Mouse (Mus musculus) limb, embryonic 14.5 days (tissue): Measurements from ENCODE around the gene Sdad1. TPM values are rescaled to one million over a fixed set of nuclear protein-coding genes. Genes with fewer than 3 reads are reported as not detected.

Experiments
- ATAC-seq: fragments of 200-750 bp; cut with Nextera tagmentation; 2 replicates; pipeline ENCODE4 v1.8.0; 2017; ENCODE audit warnings: low read depth, moderate number of reproducible peaks, moderate TSS enrichment; ENCODE audit not compliant: low FRiP score
- DNase-seq: peaks from one replicate; pipeline ENCODE4 v3.0.0-alpha.2; 2015; ENCODE audit warnings: low spot score
- H3K27ac ChIP-seq: fragments of 300-500 bp; sonication (generic); replicated peaks from 2 replicates; pipeline ENCODE4 v1.5.1; 2014; ENCODE audit warnings: low read depth, mild to moderate bottlenecking, low read length, moderate library complexity, mixed read lengths
- H3K27me3 ChIP-seq: fragments of 300-500 bp; sonication (generic); 2 replicates; pipeline ENCODE4 v1.6.1; 2014; ENCODE audit warnings: low read length, mixed read lengths; ENCODE audit not compliant: control insufficient read depth, insufficient read depth
- H3K36me3 ChIP-seq: fragments of 300-500 bp; sonication (generic); 2 replicates; pipeline ENCODE4 v1.6.1; 2014; ENCODE audit warnings: mild to moderate bottlenecking, low read length, moderate library complexity, mixed read lengths; ENCODE audit not compliant: control insufficient read depth, insufficient read depth
- H3K4me1 ChIP-seq: fragments of 300-500 bp; sonication (generic); 2 replicates; pipeline ENCODE4 v1.6.1; 2014; ENCODE audit warnings: antibody characterized with exemption, low read length, mixed read lengths; ENCODE audit not compliant: control insufficient read depth, insufficient read depth
- H3K4me2 ChIP-seq: fragments of 300-500 bp; sonication (generic); replicated peaks from 2 replicates; pipeline ENCODE4 v1.6.1; 2014; ENCODE audit warnings: low read depth, mild to moderate bottlenecking, low read length, moderate library complexity; ENCODE audit not compliant: severe bottlenecking
- H3K4me3 ChIP-seq: fragments of 300-500 bp; sonication (generic); replicated peaks from 2 replicates; pipeline ENCODE4 v1.5.1; 2014; ENCODE audit warnings: low read length
- H3K9ac ChIP-seq: fragments of 300-500 bp; sonication (generic); 2 replicates; pipeline ENCODE4 v1.6.1; 2014; ENCODE audit warnings: mild to moderate bottlenecking, low read depth, low read length, moderate library complexity; ENCODE audit not compliant: severe bottlenecking
- H3K9me3 ChIP-seq: fragments of 300-500 bp; sonication (generic); 2 replicates; pipeline ENCODE4 v1.6.1; 2016; ENCODE audit warnings: low read length; ENCODE audit not compliant: control insufficient read depth
- POLR2A ChIP-seq: fragments of 200-500 bp; IDR thresholded peaks from 2 replicates; pipeline ENCODE4 v1.8.0; 2012; ENCODE audit warnings: inconsistent platforms, mild to moderate bottlenecking, moderate library complexity, borderline replicate concordance; ENCODE audit not compliant: insufficient read depth, insufficient read length; ENCODE audit errors: extremely low read depth
- WGBS: fragments of 180-500 bp; shearing (Covaris S2); extraction: QIAGEN DNeasy Blood & Tissue Kit; methylation state at CpG from one replicate; pipeline ENCODE4 v1.1.7; 2014; 5-methylcytosine and 5-hydroxymethylcytosine counted together
- polyA plus RNA-seq, 2 experiments: library from polyadenylated mRNA; depleted of rRNA in 1 of 2; stranded (reverse) in 1 of 2; unstranded in 1 of 2; fragments of >200 nt; fragmentation: Nextera tagmentation in 1 of 2; extraction: Ambion mirVana in 1 of 2; gene quantifications; 2 replicates each; pipeline versions ENCODE4 v1.2.1 to v1.2.3; 2012 to 2014

Sdad1 gene
- polyA plus RNA-seq, 2 experiments, result 27.6 to 40.3 TPM

- 87% methylated on average over 6 of the region's 6 CpGs for WGBS
Observed at GRCm38 (mm10) chr5:92287840-92288239, 22.4 kb downstream of the Sdad1 start.

DNA sequence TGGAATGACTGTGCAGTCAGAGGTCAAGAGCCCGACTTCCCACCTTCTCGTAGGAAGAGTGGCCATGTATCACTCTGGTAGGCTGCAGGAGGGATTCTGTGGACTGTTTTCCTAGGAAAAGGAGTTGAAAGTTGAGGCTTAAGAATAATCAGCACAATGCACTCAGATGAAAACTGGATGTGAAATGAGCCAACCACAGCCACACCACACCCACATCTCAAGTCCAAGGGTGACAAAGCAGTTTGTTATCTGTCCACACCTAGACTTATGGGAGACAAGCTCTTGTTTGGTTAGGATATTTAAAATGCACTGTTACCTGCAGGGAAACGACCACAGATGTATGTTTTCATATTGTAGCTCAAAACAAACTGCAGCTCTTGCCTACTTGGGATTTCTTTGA, 27.2 kb downstream of the Sdad1 start:
- Histone ChIP-seq H3K4me1 (peaks cover 7% of the 10 kb centered on the region; the same call in 1 of the 2 replicates), H3K36me3 (peaks cover 31% of the 10 kb centered on the region), H3K27me3 (no peaks in the 10 kb centered on the region), H3K4me3 (no peak overlapping the region), H3K9ac (no peak overlapping the region), H3K27ac (no peak overlapping the region), H3K4me2 (no peak overlapping the region), H3K9me3 (no peaks in the 10 kb centered on the region)
- ATAC-seq (no peak), DNase-seq (no peak)
- 78% methylated on average over 3 of the region's 3 CpGs for WGBS
- TF ChIP-seq POLR2A, result no peak

More at GRCm38 (mm10) chr5:92287840-92288239, 22.4 kb downstream of the Sdad1 start:
- H3K27ac ChIP-seq, result no peak overlapping the region
- TF ChIP-seq POLR2A, result no peak
- no peak overlapping the region for H3K4me2 ChIP-seq
- peaks cover 74% of the 10 kb centered on the region for H3K36me3 ChIP-seq
- H3K9me3 ChIP-seq, result no peaks in the 10 kb centered on the region
- ATAC-seq (no peak), DNase-seq (no peak)
- H3K27me3 ChIP-seq, result no peaks in the 10 kb centered on the region
- no peaks in the 10 kb centered on the region for H3K4me1 ChIP-seq
- H3K4me3 ChIP-seq, result no peak overlapping the region
- no peak overlapping the region for H3K9ac ChIP-seq

GRCm38 (mm10) chr5:92282571-92282970, 27.7 kb downstream of the Sdad1 start:
- Histone ChIP-seq H3K4me1 (peaks cover 7% of the 10 kb centered on the region; the same call in 1 of the 2 replicates), H3K4me3 (no peak overlapping the region), H3K36me3 (peaks cover 26% of the 10 kb centered on the region), H3K9me3 (no peaks in the 10 kb centered on the region), H3K27me3 (no peaks in the 10 kb centered on the region), H3K27ac (no peak overlapping the region), H3K9ac (no peak overlapping the region), H3K4me2 (no peak overlapping the region)
- DNase-seq (no peak), ATAC-seq (no peak)
- 74% methylated on average over 4 of the region's 4 CpGs for WGBS
- TF ChIP-seq POLR2A, result no peak

DNA sequence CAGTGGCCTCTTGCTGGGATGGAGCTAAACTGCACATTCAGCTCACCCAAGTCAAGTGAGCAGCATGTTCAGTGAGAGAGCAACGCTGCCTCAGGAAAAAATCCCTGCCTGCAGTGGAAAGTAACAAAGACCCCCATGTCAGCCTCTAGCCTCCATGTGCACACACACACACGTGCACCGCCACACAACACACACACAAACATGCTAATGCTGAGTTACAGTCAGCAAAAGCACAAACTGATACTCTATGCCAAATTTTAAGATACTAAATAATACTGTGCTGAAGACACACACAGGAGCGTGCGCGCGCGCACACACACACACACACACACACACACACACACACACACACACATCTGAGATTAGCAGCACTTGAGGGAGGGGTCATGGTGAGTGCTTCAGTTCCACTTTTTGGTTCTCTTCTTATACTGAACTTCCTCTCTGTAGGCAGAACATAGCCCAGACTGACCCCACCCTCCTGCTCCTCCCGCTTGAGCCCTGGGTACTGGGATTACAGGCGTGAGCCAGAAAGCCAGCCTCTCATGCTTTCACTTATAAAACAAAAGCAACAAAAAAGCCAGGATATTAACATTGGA, 31.2 kb downstream of the Sdad1 start:
- H3K27me3 ChIP-seq, result no peaks in the 10 kb centered on the region
- 79% methylated on average over 10 of the region's 10 CpGs for WGBS
- H3K4me1 ChIP-seq, result peaks cover 7% of the 10 kb centered on the region; the same call in 1 of the 2 replicates
- no peak overlapping the region for H3K4me3 ChIP-seq
- DNase-seq (no peak), ATAC-seq (no peak)
- H3K36me3 ChIP-seq, result no peaks in the 10 kb centered on the region
- H3K9ac ChIP-seq, result no peak overlapping the region
- H3K4me2 ChIP-seq, result no peak overlapping the region
- no peak for TF ChIP-seq POLR2A
- no peak overlapping the region for H3K27ac ChIP-seq
- H3K9me3 ChIP-seq, result no peaks in the 10 kb centered on the region

DNA sequence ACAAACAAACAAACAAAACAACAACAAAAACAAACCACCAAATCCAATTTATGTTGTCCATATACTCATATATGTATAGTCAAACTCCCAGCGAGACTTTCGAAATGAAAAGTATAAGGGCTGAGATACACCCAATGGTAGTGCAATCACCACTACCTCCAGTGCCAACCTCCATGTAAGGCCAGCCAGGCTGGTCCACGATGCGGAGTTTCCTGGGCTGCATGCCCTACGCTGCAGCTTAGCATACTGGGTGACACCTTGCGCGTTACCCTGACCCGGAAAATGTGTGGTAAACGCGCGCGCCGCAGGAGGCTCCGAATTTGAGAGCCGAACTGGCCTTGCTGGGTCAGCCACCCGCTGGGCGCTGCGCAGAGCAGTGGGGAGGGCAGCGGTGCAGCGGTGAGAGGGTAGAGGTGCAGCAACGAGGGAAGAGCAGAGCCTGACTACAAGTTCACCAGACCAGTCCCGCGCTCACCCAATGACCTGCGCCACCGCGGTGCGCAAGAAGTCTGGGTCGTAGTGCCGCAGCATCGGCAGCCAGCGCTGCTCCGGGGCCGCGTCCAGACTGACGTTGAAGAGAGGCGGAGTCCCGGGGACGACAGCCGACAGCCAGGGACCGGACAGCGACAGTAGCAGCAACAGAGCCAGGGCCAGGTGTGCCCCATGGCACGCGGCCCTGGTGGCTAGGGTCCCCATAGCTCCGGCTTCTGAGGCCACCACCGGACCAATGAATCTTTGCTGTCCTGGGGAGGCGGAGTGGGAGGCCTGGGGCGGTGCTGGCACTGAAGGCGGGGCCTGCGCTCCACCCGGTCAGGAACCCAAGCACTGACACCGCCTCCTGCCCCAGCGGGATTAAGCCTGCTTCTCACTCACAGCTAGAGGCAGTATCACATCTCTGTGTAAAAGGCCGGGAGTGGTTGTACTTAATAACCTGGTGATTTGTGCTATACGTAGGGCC, 32.6 kb downstream of the Sdad1 start, which contains the start of gene Naaa:
Naaa (minus strand) TSS at position 734 of the 958 bp plus-strand sequence.
- Histone ChIP-seq H3K9me3 (no peaks in the 10 kb centered on the region), H3K4me1 (peaks cover 7% of the 10 kb centered on the region; the same call in 1 of the 2 replicates), H3K27me3 (no peaks in the 10 kb centered on the region), H3K4me2 (peak within 1 kb of the TSS; percentile 88), H3K27ac (no peak within 1 kb of the TSS; the same call in 1 of the 2 replicates), H3K4me3 (peak within 1 kb of the TSS; percentile 65), H3K9ac (peak within 1 kb of the TSS; percentile 61), H3K36me3 (no peaks in the 10 kb centered on the region)
- DNase-seq (peak; percentile 81), ATAC-seq (peak; percentile 89)
- TF ChIP-seq POLR2A, result no peak
- WGBS, result 5% methylated on average over 48 of the region's 54 CpGs
